Comparison of ENCODE assay signal across 27 mouse cellular contexts in the genomic region with DNA sequence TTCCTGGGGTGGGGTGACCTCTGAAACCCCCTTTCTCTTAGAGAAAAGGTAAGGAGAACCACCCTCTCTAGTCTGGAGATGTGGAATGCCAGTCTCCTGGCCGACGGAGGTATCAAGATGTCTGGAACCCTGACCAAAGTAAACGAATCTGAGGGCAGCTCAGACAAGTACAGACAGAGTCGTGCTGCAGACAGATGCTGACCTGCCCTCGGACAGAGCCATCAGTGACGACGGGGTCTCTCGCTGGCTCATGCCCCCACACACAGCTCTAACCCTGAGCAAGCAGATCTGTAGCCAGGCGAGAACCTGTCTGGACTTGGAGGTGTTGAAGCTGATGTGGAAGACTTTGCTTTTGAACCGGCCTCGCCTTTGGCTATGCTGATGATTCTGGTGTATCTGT.
"Had no signal": no experiment of that assay in that cellular context is flagged by ENCODE, and none has a peak within 500 bp of the region (broad histone marks: within the 10 kb centered on the region; RNA-seq: fewer than 3 reads in every experiment).

No protein-coding gene starts in this region.

- H3K9ac ChIP-seq: heart, embryonic 13.5 days; heart, embryonic 15.5 days; hindbrain, embryonic 13.5 days; hindbrain, embryonic 15.5 days; kidney, embryonic 15.5 days; limb, embryonic 12.5 days; liver, embryonic 13.5 days had no signal

- H3K27me3 ChIP-seq: heart, embryonic 13.5 days; heart, embryonic 15.5 days; hindbrain, embryonic 13.5 days; hindbrain, embryonic 15.5 days; kidney, embryonic 15.5 days; limb, embryonic 12.5 days; liver, embryonic 13.5 days had no signal

- H3K9me3 ChIP-seq: heart, embryonic 15.5 days; hindbrain, embryonic 13.5 days; hindbrain, embryonic 15.5 days; kidney, embryonic 15.5 days; limb, embryonic 10.5 days; limb, embryonic 12.5 days; liver, embryonic 13.5 days had no signal

- H3K4me2 ChIP-seq: heart, embryonic 11.5 days; heart, embryonic 13.5 days; heart, embryonic 15.5 days; hindbrain, embryonic 13.5 days; hindbrain, embryonic 15.5 days; kidney, embryonic 15.5 days; limb, embryonic 12.5 days; liver, embryonic 11.5 days; liver, embryonic 13.5 days had no signal

- H3K4me3 ChIP-seq: gastrocnemius, adult 2 months; heart, embryonic 13.5 days; heart, embryonic 15.5 days; hindbrain, embryonic 13.5 days; hindbrain, embryonic 15.5 days; kidney, embryonic 15.5 days; left cerebral cortex, adult 2 months; limb, embryonic 10.5 days; limb, embryonic 12.5 days; liver, embryonic 13.5 days had no signal

- H3K4me1 ChIP-seq: heart, embryonic 15.5 days; hindbrain, embryonic 13.5 days; hindbrain, embryonic 15.5 days; liver, embryonic 13.5 days had no signal

- H3K36me3 ChIP-seq: heart, embryonic 13.5 days; heart, embryonic 15.5 days; hindbrain, embryonic 13.5 days; hindbrain, embryonic 15.5 days; kidney, embryonic 15.5 days; limb, embryonic 10.5 days; limb, embryonic 12.5 days; liver, embryonic 13.5 days had no signal

- ATAC-seq: hindbrain, postnatal 0 days; intestine, embryonic 16.5 days had no signal

- H3K27ac ChIP-seq: gastrocnemius, adult 2 months; heart, embryonic 13.5 days; heart, embryonic 15.5 days; hindbrain, embryonic 13.5 days; hindbrain, embryonic 15.5 days; hindbrain, postnatal 0 days; kidney, embryonic 15.5 days; kidney, postnatal 0 days; left cerebral cortex, adult 2 months; limb, embryonic 10.5 days; limb, embryonic 12.5 days; liver, embryonic 13.5 days had no signal

- DNase-seq: gastrocnemius, adult 2 months; gastrocnemius, postnatal 10 days; gastrocnemius, postnatal 25 days; heart, adult 18-20 months; heart, postnatal 14 days; heart, postnatal 36 days; kidney, adult 11 months; kidney, adult 2 months; kidney, adult 9 months; kidney, postnatal 14 days; kidney, postnatal 36 days; layer of hippocampus, adult 9-11 months; liver; liver, embryonic 13.5 days had no signal
